Mouse (Mus musculus) C2C12 (cell line): ENCODE results near the gene Ndufs3. TPM values are rescaled to one million over a fixed set of nuclear protein-coding genes. Genes with fewer than 3 reads are reported as not detected.

ENCODE experiments used
- H3K27me3 ChIP-seq: one replicate; pipeline ENCODE4 v1.6.1; 2011; ENCODE audit not compliant: control insufficient read depth, insufficient read depth, insufficient read length
- H3K36me3 ChIP-seq: one replicate; pipeline ENCODE4 v1.6.1; 2011; ENCODE audit not compliant: control insufficient read depth, insufficient read depth
- H3K4me3 ChIP-seq: one replicate; pipeline ENCODE4 v1.5.1; 2011; ENCODE audit warnings: mild to moderate bottlenecking, control low read depth; ENCODE audit not compliant: poor library complexity, insufficient read depth, severe bottlenecking
- H3K79me2 ChIP-seq: one replicate; pipeline ENCODE4 v1.6.1; 2011; ENCODE audit not compliant: control insufficient read depth, insufficient read depth
- H3K79me3 ChIP-seq: one replicate; pipeline ENCODE4 v1.6.1; 2011; ENCODE audit warnings: low read depth, control low read depth
- H3ac ChIP-seq: one replicate; pipeline ENCODE3; 2011; ENCODE audit warnings: low read depth; ENCODE audit not compliant: control insufficient read depth, insufficient read length
- CEBPB ChIP-seq: IDR thresholded peaks from one replicate; pipeline ENCODE4 v1.6.1; 2011; ENCODE audit warnings: low read depth, mild to moderate bottlenecking, control low read depth, moderate library complexity
- CTCF ChIP-seq: IDR thresholded peaks from one replicate; pipeline ENCODE4 v1.5.1; 2011; ENCODE audit not compliant: control insufficient read depth, insufficient read depth, insufficient read length
- FOSL1 ChIP-seq: IDR thresholded peaks from one replicate; pipeline ENCODE4 v1.8.0; 2011; ENCODE audit warnings: mild to moderate bottlenecking, low read length; ENCODE audit not compliant: poor library complexity, insufficient read depth, severe bottlenecking
- MAX ChIP-seq: IDR thresholded peaks from one replicate; pipeline ENCODE4 v1.6.1; 2011; ENCODE audit warnings: mild to moderate bottlenecking, control low read depth
- MYOD1 ChIP-seq: IDR thresholded peaks from one replicate; pipeline ENCODE4 v1.6.1; 2011; ENCODE audit warnings: low read depth; ENCODE audit not compliant: control insufficient read depth, insufficient read length
- MYOG ChIP-seq: IDR thresholded peaks from one replicate; pipeline ENCODE4 v1.6.1; 2011; ENCODE audit not compliant: control insufficient read depth, insufficient read length; ENCODE audit errors: extremely low read depth
- USF1 ChIP-seq: IDR thresholded peaks from one replicate; pipeline ENCODE4 v1.6.1; 2011; ENCODE audit warnings: low read depth, mild to moderate bottlenecking, control low read depth, moderate library complexity
- polyA plus RNA-seq: library from polyadenylated mRNA; unstranded; fragments of >200 nt; fragmentation: generic; extraction: Trizol; gene quantifications from one replicate; pipeline ENCODE4 v1.2.1, GENCODE M21; 2012; ENCODE audit warnings: missing spikeins

Ndufs3 gene
- polyA plus RNA-seq, 1 experiment = 150 TPM

DNA sequence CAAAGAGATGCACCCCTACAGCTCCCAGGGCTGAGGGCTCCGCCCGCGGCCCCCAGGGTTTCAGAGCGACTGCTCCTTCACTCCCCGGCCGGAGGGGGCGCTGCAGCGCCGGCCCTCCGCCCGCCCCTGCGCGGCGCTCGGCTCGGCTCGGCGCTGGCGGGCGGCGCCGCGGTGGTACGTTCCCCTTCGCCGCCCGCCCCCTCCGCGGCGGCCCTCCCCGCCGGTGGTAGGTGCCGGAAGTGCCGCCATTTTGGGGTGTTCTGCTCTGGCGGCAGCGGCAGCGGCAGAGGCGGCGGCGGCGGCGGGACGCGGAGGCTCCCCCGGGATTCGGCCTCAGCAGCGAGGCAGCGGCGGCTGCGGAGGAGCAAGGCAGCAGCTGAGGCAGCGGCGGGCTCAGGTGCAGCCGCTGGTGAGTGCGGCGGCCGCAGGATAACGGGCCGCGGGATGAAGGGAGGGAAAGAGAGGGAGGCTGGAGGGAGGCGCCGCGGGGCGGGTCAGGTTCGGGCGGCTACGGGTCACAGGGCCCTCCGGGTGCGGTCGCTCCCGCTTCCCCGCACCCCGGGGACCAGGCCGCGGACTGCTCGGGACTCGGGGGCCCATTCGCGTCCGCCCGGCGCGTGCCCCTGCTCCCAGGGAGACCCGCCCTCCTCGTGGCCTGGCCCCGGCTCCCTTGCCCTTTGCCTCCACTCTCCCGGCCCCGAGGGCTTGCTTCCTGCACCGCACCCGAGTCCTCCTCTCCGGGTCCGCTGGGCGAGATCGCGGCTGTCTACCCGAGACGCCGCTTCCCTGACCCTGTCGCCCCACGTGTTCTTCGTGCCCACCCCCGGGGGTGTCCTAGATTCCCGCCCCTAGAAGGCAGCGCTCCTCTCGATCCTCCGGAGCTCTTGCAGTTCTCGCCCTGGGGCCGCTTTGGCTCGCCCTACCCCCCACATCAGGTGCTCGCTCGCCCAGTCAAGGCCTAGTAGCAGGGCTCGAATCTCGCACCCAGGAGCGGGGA is 35.9 kb upstream of the Ndufs3 start, which contains the start of gene Celf1:
Celf1 (plus strand) TSS at position 150 of the 997 bp plus-strand sequence.
- Histone ChIP-seq H3K79me2 (peaks cover 57% of the 10 kb centered on the region), H3K79me3 (peaks cover 51% of the 10 kb centered on the region), H3K27me3 (no peaks in the 10 kb centered on the region), H3K4me3 (peak within 1 kb of the TSS; percentile 77), H3K36me3 (peaks cover 18% of the 10 kb centered on the region), H3ac (peak within 1 kb of the TSS; percentile 98)
- no peak for TF ChIP-seq MYOG
- TF ChIP-seq CEBPB = no peak
- TF ChIP-seq USF1 = peak; percentile 45
- TF ChIP-seq CTCF = peak; percentile 86
- no peak for TF ChIP-seq FOSL1

DNA sequence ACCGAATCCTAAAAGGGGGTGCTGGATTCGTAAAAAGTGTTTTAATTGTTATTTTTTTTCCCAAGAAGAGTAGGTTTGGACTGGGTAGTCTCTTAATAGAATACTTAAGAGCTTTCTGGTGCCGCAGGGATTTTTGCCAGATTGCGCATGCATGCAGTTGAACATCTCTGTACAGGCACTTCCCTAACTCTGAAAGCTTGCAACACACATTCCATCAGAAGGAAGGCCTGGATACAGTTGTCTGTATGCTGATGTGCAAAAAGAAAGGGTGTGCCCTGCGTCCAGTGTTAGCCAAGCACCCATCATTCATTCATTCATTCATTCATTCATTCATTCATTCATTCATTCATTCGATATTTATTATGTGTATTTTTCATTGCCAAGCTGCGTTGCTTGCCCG is 35.1 kb upstream of the Ndufs3 start:
- H3ac ChIP-seq = peak overlapping the region; percentile 19
- no peak for TF ChIP-seq USF1
- TF ChIP-seq MYOG = no peak
- TF ChIP-seq CTCF = no peak
- no peak for TF ChIP-seq CEBPB
- no peak for TF ChIP-seq MAX
- no peak for TF ChIP-seq FOSL1
- no peak for TF ChIP-seq MYOD1
- peak overlapping the region; percentile 39 for H3K4me3 ChIP-seq
- H3K79me3 ChIP-seq = peaks cover 43% of the 10 kb centered on the region
- H3K79me2 ChIP-seq = peaks cover 49% of the 10 kb centered on the region
- no peaks in the 10 kb centered on the region for H3K27me3 ChIP-seq
- peaks cover 18% of the 10 kb centered on the region for H3K36me3 ChIP-seq

DNA sequence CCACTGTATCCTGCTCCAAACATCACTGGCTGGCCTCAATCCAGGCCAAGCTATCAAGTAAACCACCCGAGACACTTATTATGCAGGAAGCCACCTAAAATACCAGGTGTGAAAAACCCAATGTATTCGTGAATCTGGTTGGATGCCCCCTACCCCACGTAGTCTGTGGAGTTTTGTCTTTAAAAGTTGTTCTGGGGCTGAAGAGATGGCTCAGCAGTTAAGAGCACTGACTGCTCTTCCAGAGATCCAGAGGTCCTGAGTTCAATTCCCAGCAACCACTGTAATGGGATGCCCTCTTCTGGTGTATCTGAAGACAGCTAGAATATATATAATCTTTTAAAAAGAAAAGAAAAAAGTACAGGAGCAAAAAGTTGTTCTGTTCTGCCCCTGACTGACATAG is 33.7 kb upstream of the Ndufs3 start:
- peaks cover 29% of the 10 kb centered on the region for H3K79me3 ChIP-seq
- H3K36me3 ChIP-seq = peaks cover 16% of the 10 kb centered on the region
- no peak overlapping the region for H3ac ChIP-seq
- H3K79me2 ChIP-seq = peaks cover 35% of the 10 kb centered on the region
- H3K4me3 ChIP-seq = no peak overlapping the region
- no peaks in the 10 kb centered on the region for H3K27me3 ChIP-seq
- TF ChIP-seq MAX (no peak), MYOD1 (no peak), CTCF (no peak), MYOG (no peak), CEBPB (no peak), FOSL1 (no peak), USF1 (no peak)

DNA sequence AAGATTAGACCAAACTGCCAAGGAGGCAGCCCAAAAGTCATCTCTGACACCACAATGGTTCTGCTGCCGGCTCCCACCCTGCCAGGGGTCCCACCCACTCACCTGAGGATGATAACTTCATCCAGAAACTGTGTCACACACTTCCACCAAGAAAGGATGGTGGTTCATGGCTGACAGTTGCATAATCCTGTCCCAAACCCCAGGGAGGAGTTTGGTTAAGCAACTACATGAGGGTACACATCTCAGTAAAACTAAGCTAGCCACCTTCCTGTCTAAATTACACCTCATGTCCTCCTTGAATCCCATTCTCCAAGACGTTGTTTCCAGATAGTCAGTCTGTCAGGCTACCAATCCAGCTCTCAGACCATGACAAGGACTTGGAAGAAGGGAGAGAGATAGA is 27.6 kb upstream of the Ndufs3 start:
- no peaks in the 10 kb centered on the region for H3K79me3 ChIP-seq
- peaks cover 3% of the 10 kb centered on the region for H3K27me3 ChIP-seq
- H3ac ChIP-seq = no peak overlapping the region
- H3K4me3 ChIP-seq = no peak overlapping the region
- no peak for TF ChIP-seq USF1
- TF ChIP-seq MAX = no peak
- TF ChIP-seq MYOD1 = no peak
- TF ChIP-seq FOSL1 = no peak
- no peak for TF ChIP-seq CTCF
- no peak for TF ChIP-seq CEBPB
- TF ChIP-seq MYOG = no peak
- no peaks in the 10 kb centered on the region for H3K36me3 ChIP-seq
- no peaks in the 10 kb centered on the region for H3K79me2 ChIP-seq

DNA sequence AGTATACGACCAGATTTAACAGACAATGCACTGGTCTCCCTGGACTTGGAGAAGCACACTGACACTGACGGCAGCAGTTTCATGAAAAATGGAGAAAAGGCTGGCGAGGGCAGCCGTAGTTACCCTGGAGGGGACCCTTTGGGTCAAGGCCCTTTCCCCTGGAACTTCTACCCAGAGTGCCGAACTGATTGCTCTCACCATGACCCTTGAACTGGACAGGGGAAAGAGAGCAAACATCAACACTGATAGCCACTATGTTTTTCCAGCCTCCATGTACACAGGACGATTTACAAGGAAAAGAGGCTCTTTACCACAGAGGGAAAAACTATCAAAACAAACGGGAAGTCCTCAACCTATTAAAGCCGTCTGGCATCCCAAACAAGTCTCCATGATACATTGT is 27.2 kb upstream of the Ndufs3 start:
- Histone ChIP-seq H3K79me2 (no peaks in the 10 kb centered on the region), H3ac (no peak overlapping the region), H3K79me3 (no peaks in the 10 kb centered on the region), H3K27me3 (peaks cover 3% of the 10 kb centered on the region), H3K36me3 (no peaks in the 10 kb centered on the region), H3K4me3 (no peak overlapping the region)
- TF ChIP-seq MAX (no peak), MYOG (no peak), CTCF (no peak), MYOD1 (no peak), USF1 (no peak), CEBPB (no peak), FOSL1 (no peak)
